Mouse (Mus musculus) spleen, postnatal 14 days (tissue): ENCODE data around the gene Aqp12.
"Not testable (repeated sequence)": the region's sequence is repeated elsewhere in the genome, so short reads cannot be mapped to it uniquely, and the experiment has no call there.

Experiments
- DNase-seq, 2 experiments: peaks; one replicate each; pipeline ENCODE4 v3.0.0; 2021 to 2022; ENCODE audit warnings: low spot score in 2 of 2

Gene Aqp12

GRCm38 (mm10) chr1:93006061-93006460, at the start of gene Aqp12:
Aqp12 (plus strand) TSS chr1:93006334.
- DNase-seq, result no peak

- DNase-seq, result peak; percentile 41 to 57
Observed at GRCm38 (mm10) chr1:92956571-92957335, 49.4 kb upstream of the Aqp12 start.

GRCm38 (mm10) chr1:92958999-92959398, 47.1 kb upstream of the Aqp12 start:
- no peak for DNase-seq

- DNase-seq, result not testable (repeated sequence)
Observed at GRCm38 (mm10) chr1:92970791-92971190, 35.3 kb upstream of the Aqp12 start.

GRCm38 (mm10) chr1:92971879-92972795, 34.0 kb upstream of the Aqp12 start:
- no peak for DNase-seq

- DNase-seq, result peak in 1 of 2 experiments; percentile 34
Observed at GRCm38 (mm10) chr1:92972854-92973253, 33.3 kb upstream of the Aqp12 start.

GRCm38 (mm10) chr1:92976141-92976566, 30.0 kb upstream of the Aqp12 start:
- DNase-seq, result no peak

GRCm38 (mm10) chr1:92978645-92979044, 27.5 kb upstream of the Aqp12 start:
- DNase-seq, result no peak

GRCm38 (mm10) chr1:92979073-92979602, 27.0 kb upstream of the Aqp12 start:
- DNase-seq, result no peak

- no peak for DNase-seq
Observed at GRCm38 (mm10) chr1:92981056-92981845, 24.9 kb upstream of the Aqp12 start.

- no peak for DNase-seq
Observed at GRCm38 (mm10) chr1:92982931-92983605, 23.1 kb upstream of the Aqp12 start.

GRCm38 (mm10) chr1:92984999-92985398, 21.1 kb upstream of the Aqp12 start:
- DNase-seq, result peak in 1 of 2 experiments; percentile 5

- DNase-seq, result peak in 1 of 2 experiments; percentile 4
Observed at GRCm38 (mm10) chr1:92988894-92989293, 17.2 kb upstream of the Aqp12 start.

- DNase-seq, result no peak
Observed at GRCm38 (mm10) chr1:92989891-92990290, 16.2 kb upstream of the Aqp12 start.

GRCm38 (mm10) chr1:92992214-92992855, 13.8 kb upstream of the Aqp12 start:
- DNase-seq, result no peak

GRCm38 (mm10) chr1:92992880-92993279, 13.3 kb upstream of the Aqp12 start:
- DNase-seq, result no peak

GRCm38 (mm10) chr1:93009196-93009595, 3.1 kb downstream of the Aqp12 start:
- no peak for DNase-seq

- no peak for DNase-seq
Observed at GRCm38 (mm10) chr1:93010731-93011130, 4.6 kb downstream of the Aqp12 start.

GRCm38 (mm10) chr1:93012103-93012585, 6.0 kb downstream of the Aqp12 start:
- DNase-seq, result no peak

GRCm38 (mm10) chr1:93013367-93013766, 7.2 kb downstream of the Aqp12 start:
- DNase-seq, result no peak
